Comparison of ENCODE assay signal across 12 mouse cellular contexts in the genomic region with DNA sequence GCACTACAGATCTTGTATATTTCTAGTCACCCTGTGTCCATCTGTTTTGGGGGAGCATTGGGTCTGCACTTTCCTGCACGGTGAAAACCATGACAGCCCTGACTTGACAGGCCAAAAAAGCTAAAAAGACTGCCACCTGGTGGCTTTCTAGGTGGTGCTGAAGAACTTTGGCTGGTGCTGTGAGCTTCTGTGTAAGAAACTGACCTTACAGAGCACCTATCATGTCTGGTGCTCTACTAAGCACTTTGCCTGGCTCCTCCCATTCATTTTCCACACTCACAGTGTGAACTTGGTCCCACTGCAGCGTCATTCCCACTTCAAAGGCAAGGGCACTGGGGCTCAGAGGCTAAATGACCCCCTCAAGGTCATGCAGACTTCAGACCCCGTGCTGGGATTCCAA. TPM values are rescaled to one million over a fixed set of nuclear protein-coding genes. Genes with fewer than 3 reads are reported as not detected.
A peak's percentile ranks its signal among the peaks of the same experiment; 100 is the strongest.
DNase-seq lines count a peak whose midpoint lies in the region; ATAC-seq and TF ChIP-seq lines count a peak whose summit lies in the region.
"Had no signal": no experiment of that assay in that cellular context is flagged by ENCODE, and none has a peak within 500 bp of the region (broad histone marks: within the 10 kb centered on the region; RNA-seq: fewer than 3 reads in every experiment).

No protein-coding gene starts in this region.

- DNase-seq in cerebellum, postnatal 14 days: peak; percentile 59 to 64
- no peak for DNase-seq in cerebellum, adult 18-20 months
- DNase-seq in kidney, postnatal 0 days (ENCODE audit: low spot score): no peak
- no peak for DNase-seq in kidney, postnatal 25 days
- peak; percentile 29 for DNase-seq in 3T3-L1 (ENCODE audit: low read depth, low spot score)
- DNase-seq in adipocyte (ENCODE audit: low spot score): peak; percentile 9
- DNase-seq in urinary bladder, adult 18-20 months (ENCODE audit: low spot score in 2 of 2): no peak
- no peak for DNase-seq in gastrocnemius, postnatal 25 days

- H3K4me2 ChIP-seq in kidney, postnatal 0 days (ENCODE audit: low read length): no peak overlapping the region
- H3K4me2 ChIP-seq: embryonic facial prominence, embryonic 15.5 days; intestine, embryonic 15.5 days had no signal

- no peaks in the 10 kb centered on the region for H3K9me3 ChIP-seq in kidney, postnatal 0 days (replicated peaks; ENCODE audit: low read length)
- H3K9me3 ChIP-seq: embryonic facial prominence, embryonic 15.5 days; intestine, embryonic 15.5 days had no signal

- peak; percentile 48 for TF ChIP-seq CTCF in kidney, postnatal 0 days (IDR thresholded peaks at IDR 0.05; ENCODE audit: low read depth)

- H3K9ac ChIP-seq in kidney, postnatal 0 days (ENCODE audit: low read depth, low read length): no peak overlapping the region
- H3K9ac ChIP-seq: embryonic facial prominence, embryonic 15.5 days; intestine, embryonic 15.5 days; liver, embryonic 14.5 days had no signal

- H3K27ac ChIP-seq in kidney, postnatal 0 days: no peak overlapping the region
- H3K27ac ChIP-seq: embryonic facial prominence, embryonic 15.5 days; intestine, embryonic 15.5 days; liver, embryonic 14.5 days had no signal

- H3K27me3 ChIP-seq in kidney, postnatal 0 days (ENCODE audit: insufficient read depth, low read length): no peaks in the 10 kb centered on the region

- H3K4me3 ChIP-seq in kidney, postnatal 0 days (replicated peaks; ENCODE audit: low read depth, low read length): no peak overlapping the region
- H3K4me3 ChIP-seq: embryonic facial prominence, embryonic 15.5 days; intestine, embryonic 15.5 days had no signal

- no peak for ATAC-seq in kidney, postnatal 0 days (replicated peaks; ENCODE audit: low FRiP score, low read depth)
- ATAC-seq: intestine, embryonic 15.5 days had no signal

- 39% methylated on average over 3 of the region's 3 CpGs for WGBS in kidney, postnatal 0 days

- no peaks in the 10 kb centered on the region for H3K36me3 ChIP-seq in kidney, postnatal 0 days (ENCODE audit: insufficient read depth, low read length)
- H3K36me3 ChIP-seq: embryonic facial prominence, embryonic 15.5 days; intestine, embryonic 15.5 days had no signal

- H3K4me1 ChIP-seq in kidney, postnatal 0 days (replicated peaks; ENCODE audit: insufficient read depth, low read length): no peaks in the 10 kb centered on the region
- H3K4me1 ChIP-seq: embryonic facial prominence, embryonic 15.5 days; intestine, embryonic 15.5 days had no signal

RNA-seq across cellular contexts. Expression of gene Crtac1, which starts 8.5 kb away (rescaled TPM):
- polyA plus RNA-seq in kidney, postnatal 0 days (2015; fragmentation: Nextera tagmentation; extraction: Ambion mirVana): 2.6 and 3.5 TPM in 2 replicates
- total RNA-seq in gastrocnemius, postnatal 25 days (2021): under 1 TPM in 1 of 2 experiments, not detected in 1; 0.29 TPM
- polyA plus RNA-seq: C2C12 had no signal

Comparison
In these comparisons a context has a peak if more than half of its experiments do, and no peak if none do; other contexts are left out.
1. DNase-seq: peak in cerebellum, postnatal 14 days (2 of 2), 3T3-L1 (single experiment) and adipocyte (single experiment); none in cerebellum, adult 18-20 months (0 of 2), kidney, postnatal 0 days (single experiment), kidney, postnatal 25 days (0 of 2), urinary bladder, adult 18-20 months (0 of 2) and gastrocnemius, postnatal 25 days (single experiment).